20 mouse cellular contexts compared by ENCODE assay signal in the genomic region with DNA sequence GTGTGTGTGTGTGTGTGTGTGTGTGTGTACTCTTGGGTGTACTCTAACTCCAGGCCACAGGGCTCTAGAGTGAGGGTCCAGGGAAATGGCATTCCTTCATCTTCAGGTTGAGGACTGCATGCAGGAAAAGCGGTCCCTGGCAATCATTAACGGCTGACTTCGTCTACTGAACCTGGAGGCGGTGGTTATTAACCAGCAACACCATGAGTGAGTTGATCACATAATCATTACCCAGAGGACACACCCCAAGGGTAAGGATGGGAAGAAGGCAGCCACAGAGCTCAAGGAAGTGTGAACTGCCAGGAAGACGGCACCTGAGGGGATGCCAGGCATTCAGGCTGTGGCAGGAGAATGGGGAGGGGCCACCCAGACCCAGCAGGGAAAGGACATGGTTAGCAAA. TPM values are rescaled to one million over a fixed set of nuclear protein-coding genes. Genes with fewer than 3 reads are reported as not detected.
DNase-seq lines count a peak whose midpoint lies in the region; ATAC-seq and TF ChIP-seq lines count a peak whose summit lies in the region.
"Had no signal": no experiment of that assay in that cellular context is flagged by ENCODE, and none has a peak within 500 bp of the region (broad histone marks: within the 10 kb centered on the region; RNA-seq: fewer than 3 reads in every experiment).

No protein-coding gene starts in this region.

- TF ChIP-seq POLR2A in kidney, adult 2 months (IDR thresholded peaks at IDR 0.05; ENCODE audit: low read depth, low read length): no peak

- no peaks in the 10 kb centered on the region for H3K9me3 ChIP-seq in liver, embryonic 16.5 days (replicated peaks; ENCODE audit: control insufficient read depth, low read length)
- no peaks in the 10 kb centered on the region for H3K9me3 ChIP-seq in liver, embryonic 12.5 days (replicated peaks)
- H3K9me3 ChIP-seq in stomach, embryonic 16.5 days (replicated peaks; ENCODE audit: control insufficient read depth, low read length): no peaks in the 10 kb centered on the region
- H3K9me3 ChIP-seq: embryonic facial prominence, embryonic 10.5 days; heart, embryonic 15.5 days; hindbrain, embryonic 10.5 days; megakaryocyte, embryonic 14.5 days; midbrain, embryonic 15.5 days had no signal

- DNase-seq in kidney, adult 2 months: peak; percentile 96
- DNase-seq in kidney, postnatal 14 days: peak; percentile 90
- DNase-seq in urinary bladder, postnatal 25 days (ENCODE audit: low spot score): no peak
- DNase-seq in right cerebral cortex, postnatal 25 days: no peak
- no peak for DNase-seq in frontal cortex, postnatal 36 days (ENCODE audit: low spot score in 2 of 2)
- DNase-seq: adrenal gland, adult 8-10 months; cerebellum, adult 11-12 months; cerebellum, postnatal 36 days; heart, adult 2 months; lung, postnatal 14 days; spleen, adult 18-20 months had no signal

- H3K27me3 ChIP-seq in liver, embryonic 16.5 days (ENCODE audit: control insufficient read depth, insufficient read depth, low read depth, low read length): no peaks in the 10 kb centered on the region
- peaks cover 42% of the 10 kb centered on the region for H3K27me3 ChIP-seq in liver, embryonic 12.5 days (replicated peaks)
- no peaks in the 10 kb centered on the region for H3K27me3 ChIP-seq in kidney, adult 2 months (replicated peaks; ENCODE audit: control insufficient read depth, insufficient read depth, low read length)
- H3K27me3 ChIP-seq in stomach, embryonic 16.5 days (ENCODE audit: control insufficient read depth, insufficient read depth, low read length): no peaks in the 10 kb centered on the region
- H3K27me3 ChIP-seq: heart, embryonic 15.5 days; midbrain, embryonic 15.5 days had no signal

- no peak overlapping the region for H3K9ac ChIP-seq in liver, embryonic 16.5 days (ENCODE audit: low read depth, low read length)
- H3K9ac ChIP-seq in liver, embryonic 12.5 days: no peak overlapping the region
- no peak overlapping the region for H3K9ac ChIP-seq in stomach, embryonic 16.5 days (ENCODE audit: low read length)
- H3K9ac ChIP-seq: heart, embryonic 15.5 days; midbrain, embryonic 15.5 days had no signal

- no peaks in the 10 kb centered on the region for H3K36me3 ChIP-seq in liver, embryonic 16.5 days (ENCODE audit: control insufficient read depth, insufficient read depth)
- no peaks in the 10 kb centered on the region for H3K36me3 ChIP-seq in liver, embryonic 12.5 days
- no peaks in the 10 kb centered on the region for H3K36me3 ChIP-seq in kidney, adult 2 months (ENCODE audit: control insufficient read depth, insufficient read depth, low read length)
- H3K36me3 ChIP-seq in stomach, embryonic 16.5 days (ENCODE audit: control insufficient read depth, insufficient read depth, low read length): no peaks in the 10 kb centered on the region
- H3K36me3 ChIP-seq: embryonic facial prominence, embryonic 10.5 days; heart, embryonic 15.5 days; hindbrain, embryonic 10.5 days; midbrain, embryonic 15.5 days had no signal

- H3K4me3 ChIP-seq in liver, embryonic 16.5 days (ENCODE audit: low read depth, low read length): no peak overlapping the region
- no peak overlapping the region for H3K4me3 ChIP-seq in liver, embryonic 12.5 days
- no peak overlapping the region for H3K4me3 ChIP-seq in kidney, adult 2 months (ENCODE audit: insufficient read depth, low read depth, low read length)
- no peak overlapping the region for H3K4me3 ChIP-seq in stomach, embryonic 16.5 days (replicated peaks; ENCODE audit: low read length)
- H3K4me3 ChIP-seq: embryonic facial prominence, embryonic 10.5 days; heart, adult 2 months; heart, embryonic 15.5 days; hindbrain, embryonic 10.5 days; megakaryocyte, embryonic 14.5 days; midbrain, embryonic 15.5 days had no signal

- H3K4me1 ChIP-seq in liver, embryonic 16.5 days (ENCODE audit: control insufficient read depth, low read depth, low read length): no peaks in the 10 kb centered on the region; the same call in 1 of the 2 replicates
- H3K4me1 ChIP-seq in liver, embryonic 12.5 days: 0 out of 2 replicates have a peak, but pooled peaks cover 6% of the 10 kb centered on the region
- peaks cover 26% of the 10 kb centered on the region for H3K4me1 ChIP-seq in kidney, adult 2 months (ENCODE audit: control insufficient read depth, insufficient read depth, low read length)
- H3K4me1 ChIP-seq in stomach, embryonic 16.5 days (ENCODE audit: control insufficient read depth, insufficient read depth, low read length): peaks cover 7% of the 10 kb centered on the region; the same call in 1 of the 2 replicates
- H3K4me1 ChIP-seq: megakaryocyte, embryonic 14.5 days had no signal

- no peak overlapping the region for H3K4me2 ChIP-seq in liver, embryonic 16.5 days (ENCODE audit: low read depth, low read length)
- H3K4me2 ChIP-seq in liver, embryonic 12.5 days: no peak overlapping the region
- no peak overlapping the region for H3K4me2 ChIP-seq in stomach, embryonic 16.5 days (ENCODE audit: low read depth, low read length)
- H3K4me2 ChIP-seq: heart, embryonic 15.5 days; midbrain, embryonic 15.5 days had no signal

- no peak overlapping the region for H3K27ac ChIP-seq in liver, embryonic 16.5 days (ENCODE audit: low read length)
- H3K27ac ChIP-seq in liver, embryonic 12.5 days: no peak overlapping the region
- peak overlapping the region; percentile 78 for H3K27ac ChIP-seq in kidney, adult 2 months (ENCODE audit: insufficient read depth, low read depth, low read length)
- peak overlapping the region; percentile 61; the same call in 1 of the 2 replicates for H3K27ac ChIP-seq in stomach, embryonic 16.5 days (ENCODE audit: low read length)
- H3K27ac ChIP-seq: embryonic facial prominence, embryonic 10.5 days; heart, adult 2 months; heart, embryonic 15.5 days; hindbrain, embryonic 10.5 days; midbrain, embryonic 15.5 days had no signal

- whole genome bisulfite sequencing in liver, embryonic 16.5 days (ENCODE audit: insufficient replicate concordance): 57% methylated on average over 5 of the region's 5 CpGs
- 62% methylated on average over 5 of the region's 5 CpGs for WGBS in liver, embryonic 12.5 days (ENCODE audit: insufficient replicate concordance)
- WGBS in kidney, adult 2 months: 45% methylated on average over 5 of the region's 5 CpGs
- 60% methylated on average over 5 of the region's 5 CpGs for WGBS in stomach, embryonic 16.5 days

- no peak for TF ChIP-seq CTCF in kidney, adult 2 months (conservative IDR thresholded peaks at IDR 0.05; ENCODE audit: insufficient read depth, insufficient read length, low read depth, low read length)

- ATAC-seq in liver, embryonic 16.5 days (ENCODE audit: low read depth): peak; percentile 63
- ATAC-seq in liver, embryonic 12.5 days: no peak
- peak; percentile 62 for ATAC-seq in stomach, embryonic 16.5 days (ENCODE audit: insufficient read depth, low FRiP score)
- ATAC-seq: forebrain, embryonic 14.5 days; midbrain, embryonic 15.5 days had no signal

RNA-seq across cellular contexts. Expression of a gene that starts 18.3 kb away (rescaled TPM):
- 0.19 and 0.92 TPM in 2 replicates for polyA plus RNA-seq in liver, embryonic 16.5 days (2015; fragmentation: Nextera tagmentation; extraction: Ambion mirVana)
- polyA plus RNA-seq in liver, embryonic 12.5 days (2016; fragmentation: Nextera tagmentation; extraction: Ambion mirVana): 0.25 and 0.29 TPM in 2 replicates
- polyA plus RNA-seq in kidney, adult 2 months (2012; rRNA removed): 315 and 347 TPM in 2 replicates
- 42.2 and 65.3 TPM in 2 replicates for polyA plus RNA-seq in stomach, embryonic 16.5 days (2015; fragmentation: Nextera tagmentation; extraction: Ambion mirVana)

Comparison
In these comparisons a context has a peak if more than half of its experiments do, and no peak if none do; other contexts are left out.
1. H3K27ac ChIP-seq: peak in kidney, adult 2 months (single experiment) and stomach, embryonic 16.5 days (single experiment); none in liver, embryonic 16.5 days (single experiment) and liver, embryonic 12.5 days (single experiment).
2. DNase-seq: peak in kidney, adult 2 months (single experiment) and kidney, postnatal 14 days (single experiment); none in urinary bladder, postnatal 25 days (single experiment), right cerebral cortex, postnatal 25 days (single experiment) and frontal cortex, postnatal 36 days (0 of 2).
3. RNA of a gene that starts 18.3 kb away (polyA plus RNA-seq): 315 to 347 TPM in kidney, adult 2 months and 42.2 to 65.3 TPM in stomach, embryonic 16.5 days; 0.19 to 0.92 TPM in liver, embryonic 16.5 days and 0.25 to 0.29 TPM in liver, embryonic 12.5 days; every median in the first group is over 10 times any median in the second.